Mouse (Mus musculus) hindbrain, embryonic 15.5 days (tissue): ENCODE data around the gene Mylk4. TPM values are rescaled to one million over a fixed set of nuclear protein-coding genes. Genes with fewer than 3 reads are reported as not detected.

ENCODE experiments used
- ATAC-seq: fragments of 200-750 bp; cut with Nextera tagmentation; 2 replicates; pipeline ENCODE4 v1.8.0; 2017; ENCODE audit warnings: low read depth, moderate number of reproducible peaks, moderate TSS enrichment; ENCODE audit not compliant: low FRiP score
- H3K27ac ChIP-seq: fragments of 300-500 bp; sonication (generic); replicated peaks from 2 replicates; pipeline ENCODE4 v1.5.1; 2015; ENCODE audit warnings: mild to moderate bottlenecking, inconsistent platforms
- H3K27me3 ChIP-seq: fragments of 300-500 bp; sonication (generic); 2 replicates; pipeline ENCODE4 v1.6.1; 2015; ENCODE audit warnings: control low read depth, inconsistent platforms
- H3K36me3 ChIP-seq: fragments of 300-500 bp; sonication (generic); 2 replicates; pipeline ENCODE4 v1.6.1; 2015; ENCODE audit warnings: control low read depth, inconsistent platforms
- H3K4me1 ChIP-seq: fragments of 300-500 bp; sonication (generic); replicated peaks from 2 replicates; pipeline ENCODE4 v1.6.1; 2015; ENCODE audit warnings: control low read depth, inconsistent platforms
- H3K4me2 ChIP-seq: fragments of 300-500 bp; sonication (generic); 2 replicates; pipeline ENCODE4 v1.6.1; 2015; ENCODE audit warnings: moderate library complexity, mild to moderate bottlenecking, inconsistent platforms
- H3K4me3 ChIP-seq: fragments of 300-500 bp; sonication (generic); 2 replicates; pipeline ENCODE4 v1.5.1; 2015; ENCODE audit warnings: mild to moderate bottlenecking, inconsistent platforms
- H3K9ac ChIP-seq: fragments of 300-500 bp; sonication (generic); 2 replicates; pipeline ENCODE4 v1.6.1; 2015; ENCODE audit warnings: inconsistent platforms
- H3K9me3 ChIP-seq: fragments of 300-500 bp; sonication (generic); 2 replicates; pipeline ENCODE4 v1.6.1; 2016; ENCODE audit warnings: control low read depth, inconsistent platforms
- WGBS: fragments of 180-500 bp; shearing (Covaris S2); methylation state at CpG from one replicate; pipeline ENCODE4 v1.1.7; 2015; 5-methylcytosine and 5-hydroxymethylcytosine counted together
- polyA plus RNA-seq: library from polyadenylated mRNA; unstranded; fragments of >200 nt; fragmentation: Nextera tagmentation; extraction: Ambion mirVana; gene quantifications from 2 replicates; pipeline ENCODE4 v1.2.1, GENCODE M21; 2015

Mylk4 gene
- polyA plus RNA-seq, 1 experiment from 2014 or later: 0.06 TPM

- H3K9ac ChIP-seq: no peak overlapping the region
- WGBS: 82% methylated on average over 3 of the region's 3 CpGs
- no peak overlapping the region for H3K27ac ChIP-seq
- no peaks in the 10 kb centered on the region for H3K36me3 ChIP-seq
- H3K4me2 ChIP-seq: no peak overlapping the region
- H3K27me3 ChIP-seq: no peaks in the 10 kb centered on the region
- ATAC-seq: no peak
- no peak overlapping the region for H3K4me3 ChIP-seq
- H3K4me1 ChIP-seq: no peaks in the 10 kb centered on the region
- H3K9me3 ChIP-seq: no peaks in the 10 kb centered on the region
These were observed 121.7 kb downstream of the Mylk4 start for GRCm38 (mm10) chr13:32662041-32662440.

- ATAC-seq: no peak
- no peaks in the 10 kb centered on the region for H3K9me3 ChIP-seq
These were observed 123.5 kb downstream of the Mylk4 start for GRCm38 (mm10) chr13:32660294-32660693.

GRCm38 (mm10) chr13:32659271-32659670 is 124.5 kb downstream of the Mylk4 start:
- H3K4me3 ChIP-seq: no peak overlapping the region
- no peak overlapping the region for H3K27ac ChIP-seq
- WGBS: 88% methylated on average over 5 of the region's 5 CpGs
- no peak for ATAC-seq
- H3K9ac ChIP-seq: no peak overlapping the region
- no peaks in the 10 kb centered on the region for H3K36me3 ChIP-seq
- H3K4me1 ChIP-seq: no peaks in the 10 kb centered on the region
- H3K27me3 ChIP-seq: no peaks in the 10 kb centered on the region
- no peaks in the 10 kb centered on the region for H3K9me3 ChIP-seq
- H3K4me2 ChIP-seq: no peak overlapping the region

More at GRCm38 (mm10) chr13:32660294-32660693, 123.5 kb downstream of the Mylk4 start:
- H3K4me1 ChIP-seq: no peaks in the 10 kb centered on the region
- no peak overlapping the region for H3K4me3 ChIP-seq
- H3K27ac ChIP-seq: no peak overlapping the region
- H3K27me3 ChIP-seq: no peaks in the 10 kb centered on the region
- H3K9ac ChIP-seq: no peak overlapping the region
- 69% methylated on average over 4 of the region's 4 CpGs for WGBS
- H3K36me3 ChIP-seq: no peaks in the 10 kb centered on the region
- H3K4me2 ChIP-seq: no peak overlapping the region

- Histone ChIP-seq H3K27ac (no peak overlapping the region), H3K4me2 (no peak overlapping the region), H3K4me1 (no peaks in the 10 kb centered on the region), H3K9ac (no peak overlapping the region), H3K9me3 (no peaks in the 10 kb centered on the region), H3K36me3 (no peaks in the 10 kb centered on the region), H3K27me3 (no peaks in the 10 kb centered on the region), H3K4me3 (no peak overlapping the region)
- no peak for ATAC-seq
- WGBS: 92% methylated on average over 2 of the region's 2 CpGs
These were observed 126.2 kb downstream of the Mylk4 start for GRCm38 (mm10) chr13:32657583-32657982.

Other genes starting within 250 kb of the Mylk4 start
- gene Wrnip1, start 18.1 kb upstream of the Mylk4 start, polyA plus RNA-seq: 41.9 and 44.1 TPM in 2 replicates
- not detected in 2 replicates for gene D930007J09Rik, start 18.9 kb upstream of the Mylk4 start, polyA plus RNA-seq
- gene Serpinb1a, start 67.2 kb upstream of the Mylk4 start, polyA plus RNA-seq: 1.7 and 5.8 TPM in 2 replicates
- 0.17 TPM in 1 of 2 replicates, not detected in the other for gene Serpinb1c, start 114.3 kb upstream of the Mylk4 start, polyA plus RNA-seq
- 2.0 and 2.6 TPM in 2 replicates for gene Serpinb6b, start 181.3 kb upstream of the Mylk4 start, polyA plus RNA-seq
- 1.8 and 2.2 TPM in 2 replicates for gene Serpinb9, start 219.3 kb upstream of the Mylk4 start, polyA plus RNA-seq
- 0.45 and 0.57 TPM in 2 replicates for gene Serpinb9b, start 243.5 kb upstream of the Mylk4 start, polyA plus RNA-seq